Mouse (Mus musculus): Measurements from ENCODE around the gene Taf12. TPM values are rescaled to one million over a fixed set of nuclear protein-coding genes. Genes with fewer than 3 reads are reported as not detected.

Taf12 gene
- 10 to 100 TPM; 22.1 to 24.4 TPM for total RNA-seq (2021)
- long read RNA-seq, experiment 1, transcript Taf12-201 (6 exons, 3,787 nt): major isoform, 27 of 32 reads
- long read RNA-seq, experiment 1, partial matches to known transcripts: 1 of 32 reads
- long read RNA-seq, experiment 1, other reads (novel, unspliced or antisense): 4 of 32 reads
- long read RNA-seq, experiment 2, transcript Taf12-201 (6 exons, 3,787 nt): major isoform, 22 of 27 reads
- long read RNA-seq, experiment 2, partial matches to known transcripts: 1 of 27 reads
- long read RNA-seq, experiment 2, other reads (novel, unspliced or antisense): 4 of 27 reads

- Histone ChIP-seq H3K4me3 (peak within 1 kb of the TSS; percentile 80), H3K27ac (peak within 1 kb of the TSS; percentile 74)
- TF ChIP-seq CTCF (IDR thresholded peaks at IDR 0.05): no peak
- intact Hi-C loops (cut with DNase I): loop anchor here (2.0 kb wide), 3 partner anchors 34 to 188 kb away; partner anchors contain the start of gene Med18
- peak; percentile 90 to 91 for DNase-seq (ENCODE audit: extremely low spot score in 1 of 2, low spot score in 2 of 2)
These were observed at the start of gene Taf12 for GRCm38 (mm10) chr4:132274156-132274862. TSS of gene Taf12 (plus strand) at chr4:132274375.

- no peak overlapping the region for H3K27ac ChIP-seq
- no peak for TF ChIP-seq CTCF (IDR thresholded peaks at IDR 0.05)
- intact Hi-C loops (cut with DNase I): no loop called here
- no peak overlapping the region for H3K4me3 ChIP-seq
- no peak for DNase-seq (ENCODE audit: extremely low spot score in 1 of 2, low spot score in 2 of 2)
These were observed 43.8 kb upstream of the Taf12 start for GRCm38 (mm10) chr4:132230422-132230821.

GRCm38 (mm10) chr4:132234710-132235109 is 39.5 kb upstream of the Taf12 start:
- Histone ChIP-seq H3K4me3 (no peak overlapping the region), H3K27ac (no peak overlapping the region)
- DNase-seq (ENCODE audit: extremely low spot score in 1 of 2, low spot score in 2 of 2): no peak
- no peak for TF ChIP-seq CTCF (IDR thresholded peaks at IDR 0.05)
- intact Hi-C loops (cut with DNase I): no loop called here

GRCm38 (mm10) chr4:132238356-132238755 is 35.8 kb upstream of the Taf12 start:
- Histone ChIP-seq H3K27ac (no peak overlapping the region), H3K4me3 (no peak overlapping the region)
- intact Hi-C loops (cut with DNase I): no loop called here
- TF ChIP-seq CTCF (IDR thresholded peaks at IDR 0.05): no peak
- DNase-seq (ENCODE audit: extremely low spot score in 1 of 2, low spot score in 2 of 2): no peak

- intact Hi-C loops (cut with DNase I): no loop called here
- Histone ChIP-seq H3K4me3 (no peak overlapping the region), H3K27ac (no peak overlapping the region)
- no peak for TF ChIP-seq CTCF (IDR thresholded peaks at IDR 0.05)
- DNase-seq (ENCODE audit: extremely low spot score in 1 of 2, low spot score in 2 of 2): no peak
These were observed 33.8 kb upstream of the Taf12 start for GRCm38 (mm10) chr4:132240367-132240766.

GRCm38 (mm10) chr4:132241208-132241607 is 33.0 kb upstream of the Taf12 start:
- intact Hi-C loops (cut with DNase I): no loop called here
- no peak overlapping the region for H3K27ac ChIP-seq
- DNase-seq (ENCODE audit: extremely low spot score in 1 of 2, low spot score in 2 of 2): no peak
- H3K4me3 ChIP-seq: no peak overlapping the region
- no peak for TF ChIP-seq CTCF (IDR thresholded peaks at IDR 0.05)

- DNase-seq (ENCODE audit: extremely low spot score in 1 of 2, low spot score in 2 of 2): no peak
- no peak for TF ChIP-seq CTCF (IDR thresholded peaks at IDR 0.05)
- intact Hi-C loops (cut with DNase I): no loop called here
- no peak overlapping the region for H3K27ac ChIP-seq
- H3K4me3 ChIP-seq: no peak overlapping the region
These were observed 28.5 kb upstream of the Taf12 start for GRCm38 (mm10) chr4:132245643-132246042.

GRCm38 (mm10) chr4:132247451-132247997 is 26.7 kb upstream of the Taf12 start:
- intact Hi-C loops (cut with DNase I): no loop called here
- TF ChIP-seq CTCF (IDR thresholded peaks at IDR 0.05): no peak
- Histone ChIP-seq H3K4me3 (no peak overlapping the region), H3K27ac (peak overlapping the region; percentile 17; the same call in 1 of the 2 replicates)
- DNase-seq (ENCODE audit: extremely low spot score in 1 of 2, low spot score in 2 of 2): no peak

GRCm38 (mm10) chr4:132251596-132251995 is 22.6 kb upstream of the Taf12 start:
- Histone ChIP-seq H3K27ac (no peak overlapping the region), H3K4me3 (no peak overlapping the region)
- intact Hi-C loops (cut with DNase I): no loop called here
- DNase-seq (ENCODE audit: extremely low spot score in 1 of 2, low spot score in 2 of 2): no peak
- TF ChIP-seq CTCF (IDR thresholded peaks at IDR 0.05): no peak

- DNase-seq (ENCODE audit: extremely low spot score in 1 of 2, low spot score in 2 of 2): no peak
- no peak overlapping the region for H3K27ac ChIP-seq
- intact Hi-C loops (cut with DNase I): no loop called here
- no peak overlapping the region for H3K4me3 ChIP-seq
- TF ChIP-seq CTCF (IDR thresholded peaks at IDR 0.05): no peak
These were observed 21.0 kb upstream of the Taf12 start for GRCm38 (mm10) chr4:132253128-132253527.

GRCm38 (mm10) chr4:132253622-132254021 is 20.6 kb upstream of the Taf12 start:
- DNase-seq (ENCODE audit: extremely low spot score in 1 of 2, low spot score in 2 of 2): no peak
- TF ChIP-seq CTCF (IDR thresholded peaks at IDR 0.05): no peak
- no peak overlapping the region for H3K27ac ChIP-seq
- H3K4me3 ChIP-seq: no peak overlapping the region
- intact Hi-C loops (cut with DNase I): no loop called here

GRCm38 (mm10) chr4:132254986-132255385 is 19.2 kb upstream of the Taf12 start:
- Histone ChIP-seq H3K4me3 (no peak overlapping the region), H3K27ac (no peak overlapping the region)
- intact Hi-C loops (cut with DNase I): no loop called here
- TF ChIP-seq CTCF (IDR thresholded peaks at IDR 0.05): peak; percentile 27
- no peak for DNase-seq (ENCODE audit: extremely low spot score in 1 of 2, low spot score in 2 of 2)

All from left cerebral cortex, adult 2 months (tissue).